Mouse (Mus musculus): ENCODE data around the gene Zbtb32.

Gene Zbtb32

GRCm38 (mm10) chr7:30598786-30599185 lies at the start of gene Zbtb32:
Gene Zbtb32, minus strand, starts transcription at chr7:30598909.
- DNase-seq: no peak

GRCm38 (mm10) chr7:30639083-30639482 lies 40.4 kb upstream of the Zbtb32 start:
- DNase-seq: no peak

- DNase-seq: no peak
Measured at GRCm38 (mm10) chr7:30636395-30636794, 37.7 kb upstream of the Zbtb32 start.

GRCm38 (mm10) chr7:30635752-30636151 lies 37.0 kb upstream of the Zbtb32 start, which contains the start of gene Etv2:
Gene Etv2, minus strand, starts transcription at chr7:30635852.
- no peak for DNase-seq

- peak; percentile 41 for DNase-seq
Measured at GRCm38 (mm10) chr7:30634621-30635020, 35.9 kb upstream of the Zbtb32 start.

- DNase-seq: no peak
Measured at GRCm38 (mm10) chr7:30633762-30634412, 35.2 kb upstream of the Zbtb32 start.

GRCm38 (mm10) chr7:30629013-30629412 lies 30.3 kb upstream of the Zbtb32 start:
- no peak for DNase-seq

- no peak for DNase-seq
Measured at GRCm38 (mm10) chr7:30626647-30627046, 27.9 kb upstream of the Zbtb32 start.

GRCm38 (mm10) chr7:30625530-30626384 lies 27.0 kb upstream of the Zbtb32 start, which contains the start of gene Cox6b1:
Gene Cox6b1, minus strand, starts transcription at chr7:30626151.
- peak; percentile 92 for DNase-seq

GRCm38 (mm10) chr7:30619202-30619601 lies 20.5 kb upstream of the Zbtb32 start:
- DNase-seq: peak; percentile 36

- no peak for DNase-seq
Measured at GRCm38 (mm10) chr7:30618658-30619057, 19.9 kb upstream of the Zbtb32 start.

GRCm38 (mm10) chr7:30615049-30615760 lies 16.5 kb upstream of the Zbtb32 start:
- no peak for DNase-seq

- no peak for DNase-seq
Measured at GRCm38 (mm10) chr7:30614454-30614853, 15.7 kb upstream of the Zbtb32 start.

GRCm38 (mm10) chr7:30613529-30614112 lies 14.9 kb upstream of the Zbtb32 start:
- peak; percentile 78 for DNase-seq

- DNase-seq: no peak
Measured at GRCm38 (mm10) chr7:30612654-30613402, 14.1 kb upstream of the Zbtb32 start, which contains the start of gene Upk1a. Gene Upk1a, minus strand, starts transcription at chr7:30612847.

GRCm38 (mm10) chr7:30610043-30610442 lies 11.3 kb upstream of the Zbtb32 start:
- DNase-seq: no peak

- no peak for DNase-seq
Measured at GRCm38 (mm10) chr7:30608476-30608875, 9.8 kb upstream of the Zbtb32 start.

GRCm38 (mm10) chr7:30607706-30608309 lies 9.1 kb upstream of the Zbtb32 start:
- DNase-seq: peak; percentile 74

GRCm38 (mm10) chr7:30604944-30605343 lies 6.2 kb upstream of the Zbtb32 start:
- no peak for DNase-seq

GRCm38 (mm10) chr7:30604424-30604823 lies 5.7 kb upstream of the Zbtb32 start:
- no peak for DNase-seq

GRCm38 (mm10) chr7:30602583-30602982 lies 3.9 kb upstream of the Zbtb32 start:
- DNase-seq: peak; percentile 79

GRCm38 (mm10) chr7:30600651-30601050 lies 1.9 kb upstream of the Zbtb32 start:
- DNase-seq: peak; percentile 64

All from kidney, postnatal 14 days (tissue).